Comparison of ENCODE assay signal across 8 mouse cellular contexts in genomic region chr12:76254725-76255498, GRCm38 (mm10). TPM values are rescaled to one million over a fixed set of nuclear protein-coding genes. Genes with fewer than 3 reads are reported as not detected.
DNase-seq lines count a peak whose midpoint lies in the region; ATAC-seq lines count a peak whose summit lies in the region.

Mthfd1 (plus strand) TSS chr12:76255298.

- 2% methylated on average over 43 of the region's 43 CpGs for WGBS in hindbrain, embryonic 11.5 days

- H3K9me3 ChIP-seq in hindbrain, embryonic 11.5 days (ENCODE audit: control insufficient read depth, low read length), result no peaks in the 10 kb centered on the region

- H3K4me3 ChIP-seq in hindbrain, embryonic 11.5 days (ENCODE audit: low read depth, low read length), result peak within 1 kb of the TSS; percentile 51

- H3K36me3 ChIP-seq in hindbrain, embryonic 11.5 days (ENCODE audit: control insufficient read depth, insufficient read depth, low read length), result no peaks in the 10 kb centered on the region

- no peaks in the 10 kb centered on the region for H3K27me3 ChIP-seq in hindbrain, embryonic 11.5 days (ENCODE audit: control insufficient read depth, insufficient read depth, low read length)

- peak; percentile 99 for ATAC-seq in hindbrain, embryonic 11.5 days (ENCODE audit: low FRiP score)

- peak within 1 kb of the TSS; percentile 80 for H3K4me2 ChIP-seq in hindbrain, embryonic 11.5 days (replicated peaks; ENCODE audit: low read depth, low read length)

- DNase-seq in Muller cell, postnatal 12 days (ENCODE audit: inconsistent ontology term), result peak; percentile 96
- peak; percentile 98 for DNase-seq in cerebellum, adult 9-11 months
- peak; percentile 96 to 97 for DNase-seq in frontal cortex, adult 2 months (ENCODE audit: extremely low spot score in 1 of 2, low spot score in 1 of 2)
- peak; percentile 88 for DNase-seq in hindbrain, embryonic 11.5 days (ENCODE audit: low spot score)
- peak; percentile 89 to 93 for DNase-seq in layer of hippocampus, postnatal 10 days (ENCODE audit: low spot score in 2 of 2)
- DNase-seq in lung, postnatal 10 days, result peak; percentile 95
- DNase-seq in ovary, postnatal 36 days (ENCODE audit: low spot score), result peak; percentile 92
- DNase-seq in thymus, postnatal 25 days, result peak; percentile 92

- H3K9ac ChIP-seq in hindbrain, embryonic 11.5 days (ENCODE audit: low read depth, low read length), result peak within 1 kb of the TSS; percentile 57

- H3K27ac ChIP-seq in hindbrain, embryonic 11.5 days (ENCODE audit: low read depth, low read length), result 0 out of 2 replicates have a peak within 1 kb of the TSS, but pooled peaks have one; percentile 12

- H3K4me1 ChIP-seq in hindbrain, embryonic 11.5 days (replicated peaks; ENCODE audit: control insufficient read depth, insufficient read depth, low read length), result peaks cover 3% of the 10 kb centered on the region; the same call in 1 of the 2 replicates

RNA-seq across cellular contexts. Expression of gene Mthfd1, which starts in this region (rescaled TPM):
- polyA plus RNA-seq in frontal cortex, adult 2 months (2012; rRNA removed), result 33.9 and 34.3 TPM in 2 replicates
- 49.5 and 54.4 TPM in 2 replicates for polyA plus RNA-seq in hindbrain, embryonic 11.5 days (2014; fragmentation: Nextera tagmentation; extraction: Ambion mirVana)
- total RNA-seq in layer of hippocampus, postnatal 10 days (2021), result 10 to 100 TPM; 40.6 to 44.0 TPM

Comparison
In these comparisons a context has a peak if more than half of its experiments do, and no peak if none do; other contexts are left out.
1. Peak in every context shown above with its lines: DNase-seq, ATAC-seq, H3K4me3 ChIP-seq and H3K27ac ChIP-seq.